Mouse (Mus musculus) kidney, postnatal 4 days (tissue): ENCODE data around the gene Ankra2.

Source experiments
- DNase-seq, 2 experiments: peaks; one replicate each; pipeline ENCODE4 v3.0.0; 2021; ENCODE audit warnings: mixed read lengths in 2 of 2

The Ankra2 gene

GRCm38 (mm10) chr13:98262636-98263457, at the start of gene Ankra2, which contains the start of gene Utp15:
Ankra2 (plus strand) TSS chr13:98263074.
Utp15 (minus strand) TSS chr13:98263041.
- peak; percentile 99 for DNase-seq

GRCm38 (mm10) chr13:98222848-98223247, 40.0 kb upstream of the Ankra2 start:
- peak; percentile 63 to 65 for DNase-seq

GRCm38 (mm10) chr13:98226225-98226624, 36.6 kb upstream of the Ankra2 start:
- DNase-seq: no peak

- DNase-seq: no peak
These were observed 32.4 kb upstream of the Ankra2 start for GRCm38 (mm10) chr13:98230511-98230910.

- no peak for DNase-seq
These were observed 27.4 kb upstream of the Ankra2 start for GRCm38 (mm10) chr13:98235451-98235850.

GRCm38 (mm10) chr13:98239978-98240641, 22.8 kb upstream of the Ankra2 start:
- DNase-seq: peak; percentile 86

- no peak for DNase-seq
These were observed 21.2 kb upstream of the Ankra2 start for GRCm38 (mm10) chr13:98241531-98242282.

GRCm38 (mm10) chr13:98244571-98245350, 18.1 kb upstream of the Ankra2 start:
- no peak for DNase-seq

- no peak for DNase-seq
These were observed 17.5 kb upstream of the Ankra2 start for GRCm38 (mm10) chr13:98245386-98245785.

- no peak for DNase-seq
These were observed 13.3 kb upstream of the Ankra2 start for GRCm38 (mm10) chr13:98249594-98249993.

GRCm38 (mm10) chr13:98254921-98255320, 8.0 kb upstream of the Ankra2 start:
- DNase-seq: peak in 1 of 2 experiments; percentile 17

GRCm38 (mm10) chr13:98263458-98263987, 649 bp downstream of the Ankra2 start:
- no peak for DNase-seq

- DNase-seq: no peak
These were observed 1.2 kb downstream of the Ankra2 start for GRCm38 (mm10) chr13:98264111-98264510.

- DNase-seq: no peak
These were observed 11.1 kb downstream of the Ankra2 start for GRCm38 (mm10) chr13:98274023-98274422.

GRCm38 (mm10) chr13:98275646-98276045, 12.8 kb downstream of the Ankra2 start:
- no peak for DNase-seq

GRCm38 (mm10) chr13:98276253-98276652, 13.4 kb downstream of the Ankra2 start:
- DNase-seq: no peak

- DNase-seq: no peak
These were observed 14.6 kb downstream of the Ankra2 start for GRCm38 (mm10) chr13:98277501-98277900.

GRCm38 (mm10) chr13:98279686-98280085, 16.8 kb downstream of the Ankra2 start, which contains the start of gene Gm21976:
Gm21976 (plus strand) TSS chr13:98279887.
- DNase-seq: no peak

- no peak for DNase-seq
These were observed 18.2 kb downstream of the Ankra2 start for GRCm38 (mm10) chr13:98280990-98281650.

GRCm38 (mm10) chr13:98290719-98291118, 27.8 kb downstream of the Ankra2 start:
- no peak for DNase-seq

GRCm38 (mm10) chr13:98291712-98292111, 28.8 kb downstream of the Ankra2 start:
- no peak for DNase-seq
